Mouse (Mus musculus) heart, adult 9 months (tissue): ENCODE measurements around the gene Fam155a.
"Not testable (repeated sequence)": the region's sequence is repeated elsewhere in the genome, so short reads cannot be mapped to it uniquely, and the experiment has no call there.

Experiments
- DNase-seq, 2 experiments: peaks; one replicate each; pipeline ENCODE4 v3.0.0; 2022; ENCODE audit warnings: low spot score in 2 of 2

Fam155a gene

DNA sequence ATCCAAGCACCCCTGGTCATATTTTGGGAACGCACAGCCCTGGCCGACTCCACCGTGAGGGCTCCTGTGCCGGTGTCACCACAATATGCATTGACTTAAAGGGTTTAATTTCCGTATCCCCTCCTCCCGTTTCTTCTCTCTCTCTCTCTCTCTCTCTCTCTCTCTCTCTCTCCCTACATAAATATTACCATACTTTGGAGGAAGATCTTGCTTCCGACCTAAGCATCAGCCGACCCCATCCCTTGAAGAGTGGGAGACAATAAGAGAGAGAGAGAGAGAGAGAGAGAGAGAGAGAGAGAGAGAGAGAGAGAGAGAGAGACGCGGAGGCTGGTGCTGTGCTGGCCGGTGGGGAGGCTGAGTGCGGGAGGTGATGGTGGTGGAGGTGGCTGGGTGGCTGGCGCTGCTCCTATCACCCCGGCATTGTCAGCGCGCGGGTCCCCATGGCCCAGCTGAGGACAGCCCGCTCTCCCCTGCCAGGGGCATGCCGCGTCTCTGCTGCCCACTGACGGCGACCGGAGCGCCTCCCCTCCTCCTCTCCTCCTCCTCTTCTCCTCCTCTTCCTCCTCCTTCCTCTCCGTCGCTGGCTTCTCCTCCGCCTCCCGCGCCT is at the start of gene Fam155a:
TSS of gene Fam155a (minus strand) at position 163 of the 607 bp plus-strand sequence.
- DNase-seq: no peak

DNA sequence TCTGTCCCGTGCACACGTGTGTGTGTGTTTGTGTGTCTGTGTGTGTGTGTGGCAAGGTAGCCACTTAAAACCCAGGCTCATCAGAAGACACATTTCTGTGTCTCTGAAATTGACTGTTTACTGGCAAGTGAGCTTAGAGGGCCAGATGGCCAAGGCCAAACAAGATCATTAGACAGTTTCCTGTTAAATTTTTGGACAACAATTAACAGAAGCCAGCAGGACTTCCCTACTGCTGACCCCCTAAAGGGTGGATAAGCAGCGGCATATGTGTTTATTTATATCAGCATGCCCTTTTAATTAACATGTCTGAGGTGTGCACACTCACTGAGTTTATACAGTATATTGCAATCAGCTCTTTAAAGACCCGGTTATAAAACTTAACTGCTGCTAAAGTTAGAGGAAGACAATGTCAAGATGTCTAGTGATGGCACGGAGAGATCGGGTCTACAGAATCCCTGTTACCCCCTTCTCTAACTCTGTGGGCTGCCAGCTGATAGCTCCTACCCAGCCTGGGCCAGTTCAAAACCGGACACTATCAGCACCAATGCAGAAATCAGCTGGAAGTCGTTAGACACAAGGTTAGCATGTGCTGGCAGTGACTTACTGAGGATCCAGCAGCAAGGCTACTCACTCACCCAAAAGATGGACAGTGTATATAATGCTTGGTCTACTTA is 42.4 kb upstream of the Fam155a start:
- DNase-seq: no peak

DNA sequence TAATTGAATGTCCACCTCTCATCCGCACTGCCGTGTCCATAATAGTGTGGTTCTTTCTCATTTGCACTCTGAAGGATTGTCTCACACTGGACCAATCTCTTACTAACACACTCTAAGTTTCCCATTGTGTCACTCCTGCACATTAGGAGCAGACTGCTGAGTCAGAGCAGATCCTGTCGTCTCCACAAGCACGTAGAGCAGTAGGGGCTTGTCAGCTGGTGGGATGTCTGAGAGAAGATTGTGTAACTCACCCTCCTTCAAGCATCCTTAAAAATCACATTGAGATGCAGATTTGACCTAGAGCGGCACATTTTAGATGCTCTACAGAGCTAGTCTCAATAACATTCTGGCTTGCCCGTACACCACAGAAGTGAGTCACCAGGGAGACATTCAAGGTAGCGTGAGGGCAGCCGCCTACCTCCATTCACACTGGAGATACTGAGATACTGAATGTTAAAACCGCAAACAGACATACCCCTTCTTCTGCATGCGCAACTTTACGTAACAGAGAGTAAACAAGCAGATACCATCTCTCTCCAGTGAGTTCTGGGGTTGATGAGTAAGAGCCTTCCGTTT is 40.1 kb upstream of the Fam155a start:
- DNase-seq: no peak

DNA sequence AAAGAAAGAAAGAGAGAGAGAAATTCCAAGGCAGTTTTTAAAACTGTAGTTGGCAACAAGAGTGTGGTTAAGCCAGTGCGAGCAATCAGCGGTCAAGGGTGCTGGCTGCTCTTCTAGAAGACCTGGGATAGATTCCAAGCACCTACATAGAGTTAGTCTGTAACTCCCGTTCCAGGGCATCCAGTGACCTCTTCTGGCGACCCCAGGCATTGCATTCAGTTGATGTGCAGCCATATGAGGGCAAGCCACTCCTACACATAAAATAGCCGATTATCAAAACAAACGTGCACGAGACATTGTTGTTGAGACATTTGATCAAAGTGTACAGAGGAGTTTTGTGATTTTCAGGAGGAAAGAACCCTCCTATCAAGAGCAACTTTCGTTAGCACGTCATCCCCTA is 37.6 kb upstream of the Fam155a start:
- DNase-seq: no peak

DNA sequence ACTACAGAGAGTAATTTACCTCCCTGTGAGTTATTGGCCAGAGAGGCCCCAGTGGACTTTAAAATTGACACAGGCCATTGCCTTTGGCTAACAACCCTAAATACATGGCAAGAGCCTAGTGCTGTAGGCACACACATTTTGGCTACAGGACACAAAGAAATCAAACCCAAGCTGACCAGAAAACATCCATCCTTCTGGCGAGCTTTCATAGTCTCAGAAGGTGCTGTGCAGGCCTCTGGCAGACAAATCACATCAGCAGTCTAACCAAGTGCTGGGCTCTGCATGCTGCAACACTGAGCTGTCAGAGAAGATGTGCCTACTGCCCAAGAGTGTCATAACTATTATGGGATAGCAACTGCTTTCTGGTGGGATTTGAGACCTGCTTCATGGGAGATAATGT is 34.7 kb upstream of the Fam155a start:
- DNase-seq: no peak

DNA sequence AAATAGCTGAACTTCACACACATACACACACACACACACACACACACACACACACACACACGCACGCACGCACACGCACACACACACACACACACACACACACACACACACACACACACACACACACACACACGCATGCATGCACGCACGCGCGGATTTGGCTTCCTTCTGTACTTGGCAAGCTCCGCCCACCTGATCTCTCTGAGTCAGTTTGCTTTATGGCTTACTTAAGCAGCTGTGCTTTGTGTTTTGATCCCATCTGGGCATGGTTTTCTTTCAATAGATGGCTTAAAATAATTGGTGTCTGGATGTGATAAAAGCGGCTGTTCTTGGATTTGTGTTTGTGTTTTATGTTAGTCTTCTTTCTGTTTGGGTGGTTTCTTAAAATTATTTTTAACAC is 29.4 kb upstream of the Fam155a start:
- not testable (repeated sequence) for DNase-seq

DNA sequence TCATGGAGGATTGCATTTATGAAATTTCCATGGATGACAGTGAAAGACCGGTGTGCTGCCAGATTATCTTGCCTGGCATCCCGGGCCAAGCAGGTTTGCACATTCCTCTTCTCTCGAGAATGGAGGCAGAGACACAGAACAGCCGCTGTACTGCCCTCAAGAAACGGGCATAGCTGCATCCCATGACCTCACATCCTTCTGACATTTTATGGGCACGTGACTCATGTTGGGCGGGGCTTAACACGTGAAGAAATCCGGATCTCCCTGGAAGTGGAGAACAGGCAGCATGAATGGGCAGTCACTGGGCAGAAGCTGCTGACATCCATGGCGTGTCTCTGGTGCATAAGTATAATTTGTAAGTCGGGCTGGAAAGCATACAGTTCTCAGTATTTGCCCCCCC is 29.0 kb upstream of the Fam155a start:
- no peak for DNase-seq

DNA sequence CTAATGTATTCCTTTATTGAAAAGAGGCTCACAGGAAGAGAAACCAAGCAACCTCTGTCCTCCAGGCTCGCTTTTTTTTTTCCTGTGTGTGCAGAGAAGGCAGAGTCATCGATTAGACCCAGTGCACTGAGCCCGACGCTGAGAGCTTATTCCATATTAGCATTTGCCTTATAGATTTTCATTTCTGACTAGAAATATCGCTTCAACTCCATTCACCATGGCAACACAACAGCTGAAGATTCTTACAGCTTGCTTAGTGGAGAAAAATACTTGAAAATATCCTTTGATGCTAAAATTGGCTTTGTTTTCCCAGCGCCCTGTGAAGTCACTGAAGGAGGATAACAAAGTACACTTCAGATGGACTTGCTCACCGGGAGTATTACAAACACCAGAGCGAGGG is 26.6 kb upstream of the Fam155a start:
- DNase-seq: no peak

DNA sequence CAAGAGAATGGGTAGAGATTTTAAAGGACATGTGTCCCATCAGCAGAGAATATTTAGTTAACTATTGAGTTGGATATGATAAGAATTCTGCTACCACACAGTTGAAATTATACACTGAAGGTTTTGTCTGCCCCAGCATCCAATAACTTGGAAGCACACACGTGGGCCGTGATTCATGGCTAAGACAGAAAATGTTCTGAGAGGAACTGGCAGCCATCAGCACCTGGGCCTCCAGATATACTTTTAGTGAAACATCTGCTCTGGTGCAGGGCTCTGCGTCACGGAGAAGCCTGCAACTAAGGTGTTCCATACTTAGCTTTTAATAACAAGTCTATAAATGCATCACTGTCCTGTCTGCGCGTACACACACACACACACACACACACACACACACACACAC is 24.8 kb upstream of the Fam155a start:
- DNase-seq: no peak

DNA sequence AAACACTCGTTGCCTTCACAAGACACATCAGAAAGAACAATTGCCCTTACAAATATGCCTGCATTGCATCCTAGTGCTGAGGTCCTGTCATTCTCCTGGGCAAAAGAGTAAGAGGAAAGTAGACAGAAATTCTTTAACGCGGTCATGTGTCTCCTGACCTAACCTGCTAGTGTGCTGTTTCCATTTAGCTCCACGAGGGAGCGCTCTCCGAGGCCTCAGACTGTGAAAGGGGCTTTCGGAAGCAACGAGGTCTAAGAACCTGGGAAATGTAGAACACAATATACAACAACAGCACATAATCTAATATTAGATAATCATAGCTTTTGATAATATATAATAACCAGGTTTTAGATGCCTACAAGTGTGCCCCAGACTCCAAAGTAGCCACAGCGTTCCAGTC is 22.4 kb upstream of the Fam155a start:
- no peak for DNase-seq

DNA sequence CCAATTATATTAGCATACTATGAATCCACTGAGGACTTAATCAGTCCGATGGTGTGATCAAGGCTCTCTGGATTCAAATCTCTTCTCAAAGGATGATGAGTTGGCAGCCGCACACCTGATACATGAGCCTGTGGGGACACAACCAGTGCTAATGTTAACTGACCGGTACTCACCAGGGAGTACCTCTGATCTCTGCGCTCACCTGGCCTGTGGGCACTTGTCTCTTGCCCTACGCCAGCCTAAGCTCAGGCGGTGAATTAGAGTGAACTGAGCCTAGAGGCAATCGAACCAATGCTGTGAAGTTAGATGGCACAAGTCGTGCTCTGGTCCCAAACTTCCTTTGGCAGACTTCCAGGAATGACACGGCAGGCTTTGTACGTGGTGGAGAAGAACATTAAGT is 9.4 kb upstream of the Fam155a start:
- no peak for DNase-seq

DNA sequence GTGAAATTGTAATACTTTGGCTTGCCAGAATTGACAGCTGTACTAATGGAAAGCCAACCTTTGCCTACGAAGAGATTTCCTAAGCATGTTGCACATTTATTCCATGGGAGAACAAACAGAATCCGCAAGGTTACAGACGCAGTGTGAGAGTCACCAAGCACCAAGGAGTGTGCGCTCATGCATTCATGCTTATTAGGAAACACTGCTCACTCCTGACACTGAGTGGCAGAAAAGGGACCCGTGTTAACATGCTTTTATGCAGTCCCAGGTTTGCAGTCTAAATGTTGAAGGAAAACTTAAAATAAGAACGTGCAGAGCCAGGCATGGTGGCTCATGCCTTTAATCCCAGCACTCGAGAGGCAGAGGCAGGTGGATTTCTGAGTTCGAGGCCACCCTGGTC is 7.2 kb upstream of the Fam155a start:
- no peak for DNase-seq

DNA sequence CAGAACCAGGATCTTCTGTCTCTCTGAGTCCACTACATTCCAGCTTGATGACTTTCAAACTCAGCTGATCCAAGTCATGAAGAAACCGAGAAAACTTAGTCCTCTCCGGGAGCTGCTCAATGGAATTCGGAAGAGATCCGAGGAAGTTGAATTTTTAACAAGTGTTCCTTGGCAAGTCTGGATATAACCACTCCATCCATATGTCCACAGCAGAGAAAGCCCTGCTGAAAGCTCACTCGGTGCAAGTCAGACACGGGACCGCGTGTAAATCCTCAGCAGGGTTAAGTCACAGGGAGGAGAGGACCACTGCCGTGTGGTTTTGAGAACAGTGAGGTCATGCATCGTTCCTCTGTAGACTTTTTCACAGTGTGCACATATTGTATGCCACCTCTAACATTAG is 5.9 kb upstream of the Fam155a start:
- DNase-seq: no peak

DNA sequence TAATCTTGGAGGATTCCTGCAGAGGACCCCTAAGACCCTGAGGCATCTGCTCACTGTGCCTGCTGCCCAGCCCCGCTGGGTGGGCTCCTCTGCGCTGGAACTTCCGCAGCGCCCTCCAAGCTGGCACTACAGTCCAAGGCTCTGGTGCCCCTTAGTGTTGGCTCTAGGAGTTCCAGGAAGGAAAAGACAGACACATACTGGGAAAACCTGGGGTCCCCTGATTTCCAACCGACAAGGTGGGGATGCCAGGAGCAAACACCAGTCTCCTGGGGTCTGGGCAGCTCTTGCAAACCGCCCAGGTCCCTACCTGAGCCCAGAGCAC is 1.5 kb upstream of the Fam155a start:
- DNase-seq: no peak

DNA sequence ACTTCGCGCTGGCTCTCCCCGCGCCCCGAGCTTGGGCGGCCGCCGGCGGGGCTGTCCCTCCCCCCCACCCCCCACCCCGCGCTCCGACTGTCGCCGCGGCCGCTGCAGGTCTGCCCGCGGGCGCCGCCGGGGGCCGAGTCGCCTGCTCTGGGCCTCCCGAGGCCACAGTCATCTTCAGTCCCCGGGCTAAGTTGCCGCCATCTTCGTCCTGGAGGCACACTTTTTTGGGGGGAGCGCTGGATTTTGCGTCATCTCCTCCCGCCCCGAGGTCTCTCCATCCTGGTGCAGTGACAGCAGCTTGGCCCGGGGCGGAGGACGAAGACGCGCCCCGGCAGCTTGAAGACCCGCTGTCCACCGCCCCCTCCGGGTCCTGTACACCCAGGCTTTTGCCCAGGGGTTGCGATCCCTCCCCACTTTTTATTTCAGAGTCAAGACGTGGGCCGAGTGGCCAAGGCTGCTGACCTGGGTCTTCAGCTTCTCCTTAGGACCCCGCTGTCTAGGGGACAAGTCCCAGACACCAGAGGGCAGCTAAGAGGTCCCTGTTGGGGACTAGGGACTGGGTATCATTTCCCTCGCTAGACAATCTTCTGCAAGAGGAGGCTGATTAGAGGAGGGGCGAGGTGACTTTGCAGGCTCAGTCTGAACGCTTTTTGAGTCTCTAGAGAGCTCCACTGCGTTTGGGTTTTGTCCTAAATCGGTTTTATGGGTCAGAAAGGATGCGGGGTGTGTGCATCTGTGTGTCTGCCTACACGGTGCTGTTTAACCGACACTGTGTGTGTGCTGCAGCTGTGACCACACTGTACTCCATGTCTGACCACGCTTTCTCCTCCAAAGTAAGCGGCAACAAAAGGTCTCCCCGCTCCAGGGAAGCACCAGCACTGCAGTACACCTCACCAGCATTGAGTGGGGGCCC is 901 bp upstream of the Fam155a start:
- DNase-seq: no peak

DNA sequence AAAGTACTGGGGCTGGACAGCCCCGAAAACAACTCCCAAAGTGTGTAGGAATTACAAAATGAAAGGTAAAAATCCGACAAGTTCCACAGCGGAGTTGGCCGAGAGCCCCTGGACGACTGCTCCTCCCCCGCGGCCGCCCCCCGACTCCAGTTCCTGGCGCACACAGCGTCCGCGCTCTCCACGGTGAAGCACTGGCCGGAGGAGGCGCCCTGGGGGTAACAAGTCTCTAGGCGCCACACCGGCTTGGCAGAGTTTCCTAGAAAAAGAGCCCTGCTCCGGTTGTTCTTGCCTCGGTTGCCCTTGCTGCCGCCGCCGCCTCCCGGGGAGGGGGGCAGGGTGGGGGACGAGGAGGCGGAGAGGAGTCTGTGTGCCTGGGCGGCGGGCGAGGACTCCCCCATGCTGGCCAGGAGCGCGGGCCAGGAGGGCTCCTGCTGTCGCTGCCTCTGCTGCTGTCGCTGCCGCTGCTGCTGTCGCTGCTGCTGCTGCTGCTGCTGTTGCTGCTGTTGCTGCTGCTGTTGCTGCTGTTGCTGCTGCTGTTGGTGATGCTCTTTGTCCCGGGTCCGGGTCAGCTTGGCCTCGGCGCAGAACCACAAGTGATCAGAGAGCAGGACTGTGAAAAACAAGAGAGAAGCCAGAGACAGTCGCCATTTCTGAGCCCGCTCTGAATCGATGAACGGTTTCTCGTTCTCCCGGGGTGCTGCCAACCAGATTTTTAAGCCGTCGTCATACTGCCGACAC is 531 bp downstream of the Fam155a start:
- DNase-seq: no peak

DNA sequence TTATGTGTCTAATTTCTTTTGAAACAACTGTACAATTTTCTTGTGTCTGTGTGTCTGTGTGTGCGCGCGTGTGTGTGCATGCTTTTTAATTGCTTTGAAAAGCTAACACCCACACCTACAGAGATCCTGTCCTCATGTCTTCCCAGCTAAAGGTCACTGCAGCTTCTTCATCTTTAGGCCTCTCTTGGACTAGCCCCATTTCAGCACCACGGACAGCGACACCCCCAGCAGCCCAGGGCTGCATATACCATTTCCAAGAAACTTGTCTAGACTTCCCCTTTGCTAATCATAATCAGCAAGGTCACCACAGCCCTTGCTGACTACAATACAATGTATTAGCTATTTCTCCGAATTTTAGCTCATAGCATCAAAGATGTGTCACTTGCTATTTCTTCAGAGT is 1.9 kb downstream of the Fam155a start:
- peak in 1 of 2 experiments; percentile 3 for DNase-seq

DNA sequence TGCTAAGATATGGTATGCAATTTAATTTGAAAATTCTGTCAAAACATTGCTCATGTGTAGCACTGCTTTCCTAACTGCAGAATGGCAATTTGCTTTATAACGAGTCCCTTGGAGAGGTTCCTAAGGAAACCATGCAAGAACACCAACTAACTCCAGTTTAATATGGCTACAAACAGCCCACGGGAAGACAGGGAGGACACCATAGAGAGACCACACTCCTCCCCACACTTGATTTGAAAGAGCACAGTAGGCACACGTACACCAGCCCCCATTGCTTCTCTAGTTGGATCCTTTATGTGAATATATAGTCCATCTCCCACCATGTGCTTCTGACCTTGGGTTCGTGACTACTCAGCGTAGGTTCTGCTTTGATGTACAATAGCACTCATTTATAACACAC is 35.8 kb downstream of the Fam155a start:
- no peak for DNase-seq

DNA sequence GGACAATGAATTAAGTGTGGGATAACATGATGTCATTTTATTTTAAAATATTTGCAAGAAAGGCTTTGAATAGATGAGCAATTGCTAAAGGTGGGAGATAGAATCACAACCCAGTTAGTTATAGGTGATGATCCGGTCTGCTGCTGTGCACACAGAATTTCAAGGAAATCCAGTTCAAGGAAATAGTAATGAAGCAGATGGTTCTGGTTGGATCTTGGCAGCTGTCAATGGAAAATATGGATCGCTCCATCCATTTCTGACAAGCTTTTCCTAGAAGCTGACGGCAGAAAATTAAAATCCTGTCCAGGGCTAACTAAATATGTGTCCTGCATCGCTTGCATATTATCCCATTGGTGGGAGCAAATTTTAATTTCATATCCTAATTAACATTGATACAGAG is 61.2 kb downstream of the Fam155a start:
- no peak for DNase-seq

DNA sequence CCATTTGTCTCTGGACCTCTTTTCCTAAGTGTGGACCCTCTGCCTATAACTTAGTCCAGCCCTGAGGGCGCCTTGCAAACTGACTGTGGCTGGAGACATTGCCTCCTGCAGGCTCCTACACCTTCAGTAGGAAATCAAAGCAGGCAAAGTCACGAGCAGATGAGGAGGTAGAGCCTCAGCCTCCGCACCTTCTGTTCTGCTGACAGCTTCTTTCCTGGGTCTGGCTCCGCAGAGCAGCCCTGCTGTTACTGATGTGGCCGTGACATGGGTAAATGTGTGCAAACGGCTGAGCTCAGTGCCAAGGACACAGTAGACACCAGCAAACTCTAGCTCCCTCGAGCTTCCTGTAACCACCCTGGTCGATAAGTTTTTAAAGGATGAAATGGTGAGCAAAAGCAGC is 63.5 kb downstream of the Fam155a start:
- DNase-seq: no peak

DNA sequence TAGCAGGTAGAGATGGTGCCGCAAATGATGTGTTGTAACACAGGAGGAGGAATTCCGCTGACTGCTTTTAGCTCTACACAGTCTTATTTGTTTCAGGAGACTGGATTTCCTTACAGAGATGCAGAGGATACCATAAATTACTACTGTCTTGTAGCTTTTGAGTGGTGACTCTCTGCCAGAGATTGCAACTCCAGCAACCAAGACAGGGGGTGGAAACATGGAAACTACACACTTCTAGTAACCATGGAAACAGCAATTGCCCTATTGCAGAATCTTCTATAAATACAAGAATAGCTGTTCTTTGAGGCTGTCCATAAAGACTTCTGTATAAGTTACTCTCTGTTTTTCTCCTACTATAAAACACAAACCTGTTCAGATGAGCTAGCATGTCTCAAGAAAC is 76.2 kb downstream of the Fam155a start:
- DNase-seq: no peak

DNA sequence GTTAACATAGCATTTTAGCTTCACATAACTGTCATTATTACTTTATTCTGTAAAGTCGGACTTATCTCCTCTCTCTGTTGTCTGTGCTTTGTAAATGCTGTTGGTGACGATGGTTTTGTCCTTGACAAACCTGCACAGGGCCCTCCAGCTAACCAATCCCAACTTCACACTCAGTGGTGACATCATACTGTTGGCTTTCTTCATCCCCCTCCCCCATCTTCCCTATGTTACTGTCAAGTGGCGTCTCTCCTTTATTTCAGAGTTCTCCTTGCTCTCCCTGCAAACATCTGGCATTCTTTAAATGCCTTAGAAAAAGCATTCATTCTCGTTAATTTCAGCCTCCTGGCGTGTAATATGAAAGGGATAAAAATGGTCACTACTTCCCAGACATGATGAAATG is 78.6 kb downstream of the Fam155a start:
- no peak for DNase-seq
